Mouse (Mus musculus): ENCODE measurements around the gene Fut4. TPM values are rescaled to one million over a fixed set of nuclear protein-coding genes. Genes with fewer than 3 reads are reported as not detected.

Fut4 gene
- total RNA-seq (2021): 1 to 10 TPM; 1.2 TPM
- long read RNA-seq, experiment 1, full-length matches to known transcripts: 4 of 4 reads
- long read RNA-seq, experiment 1, partial matches to known transcripts: 0 of 4 reads
- long read RNA-seq, experiment 1, other reads (novel, unspliced or antisense): 0 of 4 reads
- long read RNA-seq, experiment 2: 0 reads

- DNase-seq: peak; percentile 67 to 80
Measured at GRCm38 (mm10) chr9:14752001-14752522, at the start of gene Fut4. TSS of gene Fut4 (minus strand) at chr9:14752393.

GRCm38 (mm10) chr9:14787356-14787755 is 35.2 kb upstream of the Fut4 start:
- no peak for DNase-seq

GRCm38 (mm10) chr9:14784039-14785002 is 32.1 kb upstream of the Fut4 start, which contains the start of the genes Mre11a and Ankrd49:
TSS of gene Mre11a (plus strand) at chr9:14784654.
TSS of gene Ankrd49 (minus strand) at chr9:14784856.
- peak; percentile 91 for DNase-seq

- DNase-seq: no peak
Measured at GRCm38 (mm10) chr9:14778341-14778740, 26.1 kb upstream of the Fut4 start.

- no peak for DNase-seq
Measured at GRCm38 (mm10) chr9:14773813-14774212, 21.6 kb upstream of the Fut4 start.

- DNase-seq: no peak
Measured at GRCm38 (mm10) chr9:14772074-14772473, 19.9 kb upstream of the Fut4 start.

GRCm38 (mm10) chr9:14770803-14771471 is 18.7 kb upstream of the Fut4 start, which contains the start of gene 1700012B09Rik:
TSS of gene 1700012B09Rik (minus strand) at chr9:14771030.
- DNase-seq: peak in 1 of 2 experiments; percentile 17

GRCm38 (mm10) chr9:14769811-14770210 is 17.6 kb upstream of the Fut4 start:
- no peak for DNase-seq

GRCm38 (mm10) chr9:14764765-14765164 is 12.6 kb upstream of the Fut4 start:
- peak; percentile 45 to 59 for DNase-seq

GRCm38 (mm10) chr9:14759261-14759660 is 7.1 kb upstream of the Fut4 start:
- DNase-seq: no peak

- no peak for DNase-seq
Measured at GRCm38 (mm10) chr9:14758590-14758989, 6.4 kb upstream of the Fut4 start.

- DNase-seq: no peak
Measured at GRCm38 (mm10) chr9:14754469-14754868, 2.3 kb upstream of the Fut4 start.

- no peak for DNase-seq
Measured at GRCm38 (mm10) chr9:14753947-14754346, 1.8 kb upstream of the Fut4 start.

- peak; percentile 25 to 44 for DNase-seq
Measured at GRCm38 (mm10) chr9:14751503-14752000, 641 bp downstream of the Fut4 start.

- DNase-seq: peak in 1 of 2 experiments; percentile 37
Measured at GRCm38 (mm10) chr9:14750901-14751502, 1.2 kb downstream of the Fut4 start.

GRCm38 (mm10) chr9:14740151-14740924 is 11.9 kb downstream of the Fut4 start, which contains the start of gene Piwil4:
TSS of gene Piwil4 (minus strand) at chr9:14740733.
- DNase-seq: no peak

GRCm38 (mm10) chr9:14739498-14740150 is 12.6 kb downstream of the Fut4 start:
- peak; percentile 41 for DNase-seq

GRCm38 (mm10) chr9:14730941-14731541 is 21.2 kb downstream of the Fut4 start:
- DNase-seq: peak; percentile 30 to 35

- DNase-seq: no peak
Measured at GRCm38 (mm10) chr9:14728365-14728764, 23.8 kb downstream of the Fut4 start.

GRCm38 (mm10) chr9:14726629-14727028 is 25.6 kb downstream of the Fut4 start:
- no peak for DNase-seq
